Mouse (Mus musculus) adrenal gland, adult 18-20 months (tissue): ENCODE results near the gene Rfesd. TPM values are rescaled to one million over a fixed set of nuclear protein-coding genes. Genes with fewer than 3 reads are reported as not detected.

ENCODE experiments used
- DNase-seq, 2 experiments: peaks; one replicate each; pipeline ENCODE4 v3.0.0; 2021 to 2022; ENCODE audit warnings: low spot score in 2 of 2
- total RNA-seq, 2 experiments: library from RNA; stranded (reverse); gene quantifications; 1 replicate in 1 of 2; 2 replicates in 1 of 2; pipeline ENCODE4 v1.2.3; 2021

Rfesd gene
- total RNA-seq, 2 experiments from 2014 or later = 18.9 to 19.2 TPM

DNA sequence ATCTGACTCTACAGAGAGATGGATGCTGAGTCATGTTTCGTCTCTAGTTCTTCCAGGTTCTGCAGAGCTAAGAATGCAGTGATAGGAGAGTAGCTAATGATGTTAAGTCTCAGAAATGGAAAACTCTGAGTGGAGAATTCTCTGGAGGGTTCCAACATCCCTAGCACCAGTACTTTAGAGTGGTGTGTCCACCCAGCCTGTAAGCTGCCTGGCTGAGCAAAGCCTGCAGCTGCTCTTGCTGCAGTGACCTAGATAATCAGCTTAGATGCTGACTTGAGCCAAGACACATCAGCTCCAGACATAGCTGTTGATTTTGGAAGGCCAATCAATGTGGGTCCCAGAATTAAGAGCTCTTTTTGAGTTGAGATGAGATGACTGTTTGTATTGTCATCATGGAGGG lies 30.4 kb downstream of the Rfesd start:
- DNase-seq = no peak

- no peak for DNase-seq
Observed at GRCm38 (mm10) chr13:75981901-75982300, 36.6 kb downstream of the Rfesd start.

DNA sequence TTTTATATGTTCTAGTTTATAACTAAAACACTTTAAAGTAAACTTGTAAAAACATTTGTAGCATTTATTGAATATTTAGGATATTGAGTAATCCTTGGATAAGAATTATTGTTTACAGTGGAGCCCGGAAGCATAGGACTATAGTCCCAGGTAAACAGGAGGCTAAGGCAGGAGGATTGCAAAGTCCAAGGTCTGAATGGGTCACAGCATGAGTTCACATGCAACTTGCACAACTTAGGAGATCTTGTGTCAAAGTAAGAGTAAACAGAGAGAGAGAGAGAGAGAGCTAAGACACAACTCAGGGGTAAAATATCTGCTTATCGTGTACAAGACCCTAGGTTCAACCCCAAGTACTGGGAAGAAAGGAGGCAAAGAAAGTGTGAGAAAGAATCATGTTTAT lies 41.9 kb downstream of the Rfesd start:
- no peak for DNase-seq

GRCm38 (mm10) chr13:75976218-75976617 lies 42.3 kb downstream of the Rfesd start:
- no peak for DNase-seq

GRCm38 (mm10) chr13:75975629-75976028 lies 42.9 kb downstream of the Rfesd start:
- DNase-seq = no peak

GRCm38 (mm10) chr13:75974481-75974880 lies 44.0 kb downstream of the Rfesd start:
- DNase-seq = no peak

- no peak for DNase-seq
Observed at GRCm38 (mm10) chr13:75966850-75967249, 51.7 kb downstream of the Rfesd start, which contains the start of gene Spata9. Gene Spata9 (plus strand): TSS chr13:75967150.

- no peak for DNase-seq
Observed at GRCm38 (mm10) chr13:75955357-75955992, 63.0 kb downstream of the Rfesd start.

Other genes starting within 250 kb of the Rfesd start
- gene Glrx, start 178.9 kb downstream of the Rfesd start, total RNA-seq = 10 to 100 TPM; 23.4 to 24.7 TPM
- 1 to 10 TPM; 3.2 to 6.0 TPM for gene Rhobtb3, start 74.8 kb downstream of the Rfesd start, total RNA-seq
- gene Spata9, start 51.6 kb downstream of the Rfesd start, total RNA-seq = not detected
- gene Gpr150, start 38.3 kb upstream of the Rfesd start, total RNA-seq = not detected
- 10 to 100 TPM in 1 of 2 experiments, 1 to 10 TPM in 1; 7.8 to 10.7 TPM for gene Arsk, start 79.9 kb upstream of the Rfesd start, total RNA-seq
- gene Ttc37, start 80.0 kb upstream of the Rfesd start, total RNA-seq = 10 to 100 TPM; 19.7 to 25.7 TPM